Mouse (Mus musculus): ENCODE measurements around the gene Olfr773.
"Not testable (repeated sequence)": the region's sequence is repeated elsewhere in the genome, so short reads cannot be mapped to it uniquely, and the experiment has no call there.

The Olfr773 gene

GRCm38 (mm10) chr10:129187319-129187718 lies at the start of gene Olfr773:
Gene Olfr773 (minus strand): TSS chr10:129187419.
- DNase-seq (ENCODE audit: low spot score in 2 of 2) = not testable (repeated sequence)

DNA sequence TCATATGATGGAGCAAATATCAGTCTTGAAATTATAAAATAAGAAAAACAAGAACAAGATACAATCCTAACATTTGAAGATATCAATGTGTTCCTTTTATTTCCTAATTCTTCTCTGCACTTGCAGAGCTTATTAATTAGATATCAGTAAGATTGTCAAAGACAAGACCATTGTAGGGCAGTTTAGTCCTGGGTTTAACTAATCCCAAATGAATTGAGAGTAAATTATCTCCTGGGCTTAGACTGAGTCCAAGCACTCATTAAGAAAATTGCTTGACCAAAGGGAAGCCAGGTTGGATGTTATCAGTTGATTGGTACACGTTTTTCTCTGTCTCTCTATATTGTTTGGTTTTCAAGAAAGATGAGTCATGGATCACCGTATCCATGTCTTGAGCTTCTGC lies 48.7 kb upstream of the Olfr773 start, which contains the start of gene Olfr774:
Olfr774 (plus strand) TSS at position 301 of the 400 bp plus-strand sequence.
- DNase-seq (ENCODE audit: low spot score in 2 of 2) = no peak

DNA sequence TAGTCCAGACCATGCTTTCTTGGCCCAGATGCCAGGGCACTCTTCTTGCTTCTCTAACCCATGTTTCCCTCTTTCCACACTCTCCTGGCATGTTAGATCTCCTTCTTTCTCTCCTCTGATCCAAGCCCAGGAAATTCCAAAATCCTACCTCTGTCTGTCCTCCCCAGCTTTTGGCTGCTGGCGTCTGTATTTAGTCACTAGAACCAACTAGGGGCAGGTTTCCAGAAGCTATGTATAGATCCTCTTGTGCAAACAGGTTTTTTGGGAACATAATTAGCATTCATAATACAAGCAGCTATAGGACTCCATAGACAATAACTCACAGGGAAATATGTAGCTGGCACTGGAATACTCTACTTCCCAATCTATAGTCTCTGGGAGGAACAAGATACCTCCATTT lies 43.5 kb upstream of the Olfr773 start:
- peak in 1 of 2 experiments; percentile 6 for DNase-seq (ENCODE audit: low spot score in 2 of 2)

DNA sequence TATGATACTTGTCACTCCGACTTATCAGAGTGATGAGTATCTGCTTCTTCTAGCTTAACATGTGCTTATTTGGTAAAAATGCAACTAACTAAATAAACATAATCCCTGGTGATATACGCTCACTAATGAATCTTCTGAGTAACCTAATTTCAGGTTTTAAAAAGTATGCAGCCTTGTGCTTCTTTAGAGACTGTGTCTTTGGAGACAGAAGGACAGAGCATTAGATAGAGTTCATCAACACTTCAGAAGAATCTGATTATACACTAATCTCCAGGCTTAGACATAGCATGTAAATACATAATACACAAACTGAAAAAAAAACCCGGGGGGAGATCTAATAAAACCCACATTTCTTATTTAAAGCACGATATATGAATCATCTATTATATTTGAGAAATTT lies 9.4 kb downstream of the Olfr773 start, which contains the start of gene Olfr772:
Olfr772 (minus strand) TSS at position 101 of the 400 bp plus-strand sequence.
- not testable (repeated sequence) for DNase-seq (ENCODE audit: low spot score in 2 of 2)

GRCm38 (mm10) chr10:129164651-129165050 lies 22.6 kb downstream of the Olfr773 start, which contains the start of gene Olfr771:
Gene Olfr771 (minus strand): TSS chr10:129164751.
- DNase-seq (ENCODE audit: low spot score in 2 of 2) = no peak

- no peak for DNase-seq (ENCODE audit: low spot score in 2 of 2)
These were observed 48.3 kb downstream of the Olfr773 start, which contains the start of gene Olfr770 for GRCm38 (mm10) chr10:129138898-129139297. Gene Olfr770 (minus strand): TSS chr10:129138998.
